Mouse (Mus musculus): ENCODE results near the gene Ppp1r35. TPM values are rescaled to one million over a fixed set of nuclear protein-coding genes. Genes with fewer than 3 reads are reported as not detected.

Ppp1r35 gene
- 28.0 and 31.8 TPM in 2 replicates for polyA plus RNA-seq (2016; fragmentation: Nextera tagmentation; extraction: Ambion mirVana)

GRCm38 (mm10) chr5:137778635-137779034 lies at the start of gene Ppp1r35:
Gene Ppp1r35, plus strand, starts transcription at chr5:137778849.
- Histone ChIP-seq H3K27me3 (replicated peaks) (no peaks in the 10 kb centered on the region), H3K36me3 (peaks cover 37% of the 10 kb centered on the region), H3K4me2 (peak within 1 kb of the TSS; percentile 96), H3K4me3 (peak within 1 kb of the TSS; percentile 62), H3K27ac (ENCODE audit: poor library complexity, severe bottlenecking) (peak within 1 kb of the TSS; percentile 76), H3K4me1 (replicated peaks) (peaks cover 44% of the 10 kb centered on the region), H3K9me3 (replicated peaks) (no peaks in the 10 kb centered on the region), H3K9ac (peak within 1 kb of the TSS; percentile 87)
- under 1% methylated on average over 31 of the region's 31 CpGs for WGBS
- ATAC-seq (ENCODE audit: insufficient number of reproducible peaks, low FRiP score): peak; percentile 92

GRCm38 (mm10) chr5:137733638-137734288 lies 44.9 kb upstream of the Ppp1r35 start:
- peaks cover 41% of the 10 kb centered on the region for H3K36me3 ChIP-seq
- ATAC-seq (ENCODE audit: insufficient number of reproducible peaks, low FRiP score): no peak
- no peak overlapping the region for H3K9ac ChIP-seq
- peaks cover 13% of the 10 kb centered on the region for H3K4me1 ChIP-seq (replicated peaks)
- no peak overlapping the region for H3K4me3 ChIP-seq
- H3K27ac ChIP-seq (ENCODE audit: poor library complexity, severe bottlenecking): no peak overlapping the region
- WGBS: 90% methylated on average over 12 of the region's 12 CpGs
- H3K27me3 ChIP-seq (replicated peaks): peaks cover 15% of the 10 kb centered on the region; the same call in 1 of the 2 replicates
- no peak overlapping the region for H3K4me2 ChIP-seq
- H3K9me3 ChIP-seq (replicated peaks): no peaks in the 10 kb centered on the region

GRCm38 (mm10) chr5:137734289-137735061 lies 44.2 kb upstream of the Ppp1r35 start:
- 72% methylated on average over 6 of the region's 6 CpGs for WGBS
- H3K36me3 ChIP-seq: peaks cover 41% of the 10 kb centered on the region
- H3K4me2 ChIP-seq: no peak overlapping the region
- H3K4me1 ChIP-seq (replicated peaks): peaks cover 19% of the 10 kb centered on the region
- no peak overlapping the region for H3K27ac ChIP-seq (ENCODE audit: poor library complexity, severe bottlenecking)
- H3K4me3 ChIP-seq: no peak overlapping the region
- peaks cover 15% of the 10 kb centered on the region; the same call in 1 of the 2 replicates for H3K27me3 ChIP-seq (replicated peaks)
- H3K9ac ChIP-seq: no peak overlapping the region
- H3K9me3 ChIP-seq (replicated peaks): no peaks in the 10 kb centered on the region
- ATAC-seq (ENCODE audit: insufficient number of reproducible peaks, low FRiP score): no peak

GRCm38 (mm10) chr5:137737400-137737940 lies 41.2 kb upstream of the Ppp1r35 start:
- H3K4me2 ChIP-seq: no peak overlapping the region
- peak overlapping the region; percentile 11; the same call in 1 of the 2 replicates for H3K9ac ChIP-seq
- H3K36me3 ChIP-seq: peaks cover 34% of the 10 kb centered on the region
- no peak for ATAC-seq (ENCODE audit: insufficient number of reproducible peaks, low FRiP score)
- no peak overlapping the region for H3K4me3 ChIP-seq
- H3K4me1 ChIP-seq (replicated peaks): peaks cover 41% of the 10 kb centered on the region
- H3K27ac ChIP-seq (ENCODE audit: poor library complexity, severe bottlenecking): no peak overlapping the region
- no peaks in the 10 kb centered on the region for H3K9me3 ChIP-seq (replicated peaks)
- WGBS: 87% methylated on average over 6 of the region's 6 CpGs
- 0 out of 2 replicates have a peak, but pooled peaks cover under 1% of the 10 kb centered on the region for H3K27me3 ChIP-seq (replicated peaks)

- Histone ChIP-seq H3K4me2 (no peak overlapping the region), H3K9ac (no peak overlapping the region; the same call in 1 of the 2 replicates), H3K9me3 (replicated peaks) (no peaks in the 10 kb centered on the region), H3K36me3 (peaks cover 24% of the 10 kb centered on the region), H3K27me3 (replicated peaks) (no peaks in the 10 kb centered on the region), H3K27ac (ENCODE audit: poor library complexity, severe bottlenecking) (no peak overlapping the region), H3K4me1 (replicated peaks) (peaks cover 41% of the 10 kb centered on the region), H3K4me3 (no peak overlapping the region)
- WGBS: 58% methylated on average over 5 of the region's 5 CpGs
- ATAC-seq (ENCODE audit: insufficient number of reproducible peaks, low FRiP score): no peak
Measured at GRCm38 (mm10) chr5:137738516-137738915, 40.1 kb upstream of the Ppp1r35 start.

- H3K4me2 ChIP-seq: 0 out of 2 replicates have a peak overlapping the region, but pooled peaks have one; percentile 96
- H3K36me3 ChIP-seq: peaks cover 20% of the 10 kb centered on the region
- no peaks in the 10 kb centered on the region for H3K27me3 ChIP-seq (replicated peaks)
- H3K9me3 ChIP-seq (replicated peaks): no peaks in the 10 kb centered on the region
- 61% methylated on average over 9 of the region's 9 CpGs for WGBS
- H3K4me3 ChIP-seq: no peak overlapping the region
- 0 out of 2 replicates have a peak overlapping the region, but pooled peaks have one; percentile 5 for H3K9ac ChIP-seq
- H3K4me1 ChIP-seq (replicated peaks): peaks cover 36% of the 10 kb centered on the region
- no peak overlapping the region for H3K27ac ChIP-seq (ENCODE audit: poor library complexity, severe bottlenecking)
- ATAC-seq (ENCODE audit: insufficient number of reproducible peaks, low FRiP score): no peak
Measured at GRCm38 (mm10) chr5:137739471-137739870, 39.2 kb upstream of the Ppp1r35 start.

- no peaks in the 10 kb centered on the region for H3K27me3 ChIP-seq (replicated peaks)
- peaks cover 11% of the 10 kb centered on the region for H3K36me3 ChIP-seq
- no peaks in the 10 kb centered on the region for H3K9me3 ChIP-seq (replicated peaks)
- peak overlapping the region; percentile 76 for H3K4me3 ChIP-seq
- no peak for ATAC-seq (ENCODE audit: insufficient number of reproducible peaks, low FRiP score)
- peaks cover 37% of the 10 kb centered on the region for H3K4me1 ChIP-seq (replicated peaks)
- no peak overlapping the region; the same call in 1 of the 2 replicates for H3K27ac ChIP-seq (ENCODE audit: poor library complexity, severe bottlenecking)
- H3K4me2 ChIP-seq: peak overlapping the region; percentile 96
- WGBS: 11% methylated on average over 11 of the region's 11 CpGs
- H3K9ac ChIP-seq: peak overlapping the region; percentile 80
Measured at GRCm38 (mm10) chr5:137740506-137740905, 38.1 kb upstream of the Ppp1r35 start.

- Histone ChIP-seq H3K27ac (ENCODE audit: poor library complexity, severe bottlenecking) (peak within 1 kb of the TSS; percentile 56), H3K4me3 (peak within 1 kb of the TSS; percentile 76), H3K27me3 (replicated peaks) (no peaks in the 10 kb centered on the region), H3K9ac (peak within 1 kb of the TSS; percentile 80), H3K4me2 (peak within 1 kb of the TSS; percentile 96), H3K9me3 (replicated peaks) (no peaks in the 10 kb centered on the region), H3K36me3 (peaks cover 3% of the 10 kb centered on the region), H3K4me1 (replicated peaks) (peaks cover 37% of the 10 kb centered on the region)
- peak; percentile 82 for ATAC-seq (ENCODE audit: insufficient number of reproducible peaks, low FRiP score)
- WGBS: under 1% methylated on average over 71 of the region's 71 CpGs
Measured at GRCm38 (mm10) chr5:137741023-137741931, 37.4 kb upstream of the Ppp1r35 start, which contains the start of gene Nyap1. Gene Nyap1, minus strand, starts transcription at chr5:137741607.

- no peaks in the 10 kb centered on the region for H3K9me3 ChIP-seq (replicated peaks)
- peak overlapping the region; percentile 76 for H3K4me3 ChIP-seq
- WGBS: 58% methylated on average over 10 of the region's 10 CpGs
- H3K4me1 ChIP-seq (replicated peaks): peaks cover 37% of the 10 kb centered on the region
- H3K9ac ChIP-seq: no peak overlapping the region
- ATAC-seq (ENCODE audit: insufficient number of reproducible peaks, low FRiP score): no peak
- no peaks in the 10 kb centered on the region for H3K27me3 ChIP-seq (replicated peaks)
- H3K27ac ChIP-seq (ENCODE audit: poor library complexity, severe bottlenecking): no peak overlapping the region
- no peaks in the 10 kb centered on the region for H3K36me3 ChIP-seq
- H3K4me2 ChIP-seq: peak overlapping the region; percentile 96
Measured at GRCm38 (mm10) chr5:137742048-137742447, 36.6 kb upstream of the Ppp1r35 start.

GRCm38 (mm10) chr5:137742836-137743235 lies 35.8 kb upstream of the Ppp1r35 start:
- Histone ChIP-seq H3K27ac (ENCODE audit: poor library complexity, severe bottlenecking) (no peak overlapping the region), H3K4me1 (replicated peaks) (peaks cover 41% of the 10 kb centered on the region), H3K9me3 (replicated peaks) (no peaks in the 10 kb centered on the region), H3K27me3 (replicated peaks) (no peaks in the 10 kb centered on the region), H3K9ac (no peak overlapping the region), H3K36me3 (no peaks in the 10 kb centered on the region), H3K4me2 (no peak overlapping the region), H3K4me3 (no peak overlapping the region)
- no peak for ATAC-seq (ENCODE audit: insufficient number of reproducible peaks, low FRiP score)
- 92% methylated on average over 6 of the region's 6 CpGs for WGBS

Data from heart, embryonic 12.5 days (tissue).